Mouse (Mus musculus): ENCODE data around the gene Serpinc1.

Gene Serpinc1

GRCm38 (mm10) chr1:161041261-161042020, 63.1 kb downstream of the Serpinc1 start:
- no peak for DNase-seq (ENCODE audit: low spot score in 2 of 2)

- no peak for DNase-seq (ENCODE audit: low spot score in 2 of 2)
Measured at GRCm38 (mm10) chr1:161046972-161047371, 68.6 kb downstream of the Serpinc1 start.
